Mouse (Mus musculus): Measurements from ENCODE around the gene Mdn1. TPM values are rescaled to one million over a fixed set of nuclear protein-coding genes. Genes with fewer than 3 reads are reported as not detected.

The Mdn1 gene
- polyA plus RNA-seq (2016; fragmentation: Nextera tagmentation; extraction: Ambion mirVana), result 26.1 and 27.0 TPM in 2 replicates

GRCm38 (mm10) chr4:32656918-32657662, at the start of gene Mdn1:
Gene Mdn1 (plus strand): TSS chr4:32657119.
- Histone ChIP-seq H3K4me3 (peak within 1 kb of the TSS; percentile 98), H3K36me3 (peaks cover 46% of the 10 kb centered on the region), H3K9me3 (replicated peaks) (no peaks in the 10 kb centered on the region), H3K27ac (peak within 1 kb of the TSS; percentile 78), H3K4me1 (peaks cover 13% of the 10 kb centered on the region), H3K27me3 (ENCODE audit: low read depth, poor library complexity, severe bottlenecking) (no peaks in the 10 kb centered on the region)
- DNase-seq (ENCODE audit: low spot score), result peak; percentile 99
- WGBS, result under 1% methylated on average over 68 of the region's 68 CpGs

DNA sequence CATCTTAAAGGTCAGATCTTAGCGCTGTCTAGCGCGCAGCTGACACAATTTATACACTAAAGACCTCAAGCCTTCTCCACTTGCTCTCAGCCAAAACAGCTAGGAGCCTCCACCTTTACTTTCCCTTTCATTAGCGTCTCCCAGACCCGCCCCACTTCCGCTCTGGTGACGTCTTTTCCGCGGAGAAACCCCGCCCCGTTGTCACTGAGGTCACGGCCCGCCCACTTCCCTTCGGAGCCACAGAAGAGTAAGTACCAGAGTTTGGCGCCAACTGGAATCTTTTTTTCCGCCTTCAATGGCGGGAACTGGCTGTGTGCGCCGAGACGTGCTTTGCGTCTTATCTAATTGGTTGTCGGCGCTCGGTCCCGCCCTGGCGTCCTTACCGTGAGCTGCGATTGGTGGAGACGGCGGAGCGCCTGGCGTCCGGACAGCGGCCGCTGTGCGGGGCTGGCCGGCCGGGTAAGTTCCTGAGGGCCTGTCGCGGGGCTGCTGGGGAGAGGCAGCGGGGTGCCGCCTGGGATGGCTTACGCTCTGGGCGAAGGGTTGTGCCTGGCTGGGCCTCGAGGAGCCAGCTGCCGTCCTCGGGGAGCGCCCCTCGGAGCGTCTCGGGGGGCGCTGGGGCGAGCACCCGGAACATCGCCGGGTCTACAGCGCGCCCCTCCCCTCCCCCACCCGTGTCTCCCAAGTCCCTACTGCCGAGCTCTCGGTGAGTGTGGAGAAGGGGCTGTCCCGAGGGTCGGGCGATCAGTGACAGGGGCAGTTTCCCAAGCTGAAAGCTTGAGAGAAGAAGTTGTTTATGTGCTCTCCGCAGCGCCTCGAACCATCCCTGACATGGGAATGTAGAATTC, 41.7 kb upstream of the Mdn1 start, which contains the start of gene Casp8ap2:
TSS of gene Casp8ap2 (plus strand) at position 418 of the 848 bp plus-strand sequence.
- DNase-seq (ENCODE audit: low spot score), result peak; percentile 96
- H3K4me3 ChIP-seq, result peak within 1 kb of the TSS; percentile 92
- no peaks in the 10 kb centered on the region for H3K27me3 ChIP-seq (ENCODE audit: low read depth, poor library complexity, severe bottlenecking)
- H3K4me1 ChIP-seq, result peaks cover 11% of the 10 kb centered on the region
- H3K36me3 ChIP-seq, result peaks cover 25% of the 10 kb centered on the region
- under 1% methylated on average over 66 of the region's 67 CpGs for WGBS
- H3K9me3 ChIP-seq (replicated peaks), result no peaks in the 10 kb centered on the region
- H3K27ac ChIP-seq, result peak within 1 kb of the TSS; percentile 93

GRCm38 (mm10) chr4:32621637-32622036, 35.3 kb upstream of the Mdn1 start:
- no peak for DNase-seq (ENCODE audit: low spot score)
- Histone ChIP-seq H3K27ac (no peak overlapping the region), H3K27me3 (ENCODE audit: low read depth, poor library complexity, severe bottlenecking) (no peaks in the 10 kb centered on the region), H3K9me3 (replicated peaks) (no peaks in the 10 kb centered on the region), H3K4me3 (no peak overlapping the region), H3K36me3 (peaks cover 71% of the 10 kb centered on the region), H3K4me1 (peaks cover 5% of the 10 kb centered on the region)

- Histone ChIP-seq H3K4me3 (no peak overlapping the region), H3K9me3 (replicated peaks) (no peaks in the 10 kb centered on the region), H3K27me3 (ENCODE audit: low read depth, poor library complexity, severe bottlenecking) (no peaks in the 10 kb centered on the region), H3K27ac (no peak overlapping the region), H3K36me3 (peaks cover 77% of the 10 kb centered on the region), H3K4me1 (peaks cover 5% of the 10 kb centered on the region; the same call in 1 of the 2 replicates)
- DNase-seq (ENCODE audit: low spot score), result no peak
- WGBS, result 87% methylated on average over 5 of the region's 5 CpGs
Measured at GRCm38 (mm10) chr4:32651669-32652068, 5.2 kb upstream of the Mdn1 start.

- Histone ChIP-seq H3K4me3 (peak overlapping the region; percentile 98), H3K9me3 (replicated peaks) (no peaks in the 10 kb centered on the region), H3K4me1 (peaks cover 13% of the 10 kb centered on the region), H3K36me3 (peaks cover 48% of the 10 kb centered on the region), H3K27me3 (ENCODE audit: low read depth, poor library complexity, severe bottlenecking) (no peaks in the 10 kb centered on the region), H3K27ac (peak overlapping the region; percentile 78; the same call in 1 of the 2 replicates)
- no peak for DNase-seq (ENCODE audit: low spot score)
- WGBS, result 53% methylated on average over 11 of the region's 11 CpGs
Measured at GRCm38 (mm10) chr4:32656146-32656904, 594 bp upstream of the Mdn1 start.

DNA sequence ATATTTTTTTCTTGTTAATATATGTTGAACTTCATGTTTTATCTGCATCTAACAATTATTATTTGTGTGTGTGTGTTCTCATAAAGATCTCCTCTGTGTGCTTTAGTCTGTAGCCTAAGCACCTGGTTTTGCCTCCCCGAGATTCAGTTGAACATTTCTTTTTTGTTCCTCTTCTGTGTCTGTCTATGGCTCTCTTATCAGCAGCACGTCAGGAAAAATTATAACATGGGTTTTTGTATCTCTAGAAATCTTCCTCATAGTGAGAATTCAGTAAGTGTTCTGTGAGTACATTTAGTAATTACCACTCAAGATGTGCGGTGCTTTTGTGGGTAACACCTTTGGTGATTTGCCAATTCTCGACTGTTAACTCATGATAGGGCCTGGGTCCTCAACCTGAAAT, 8.9 kb downstream of the Mdn1 start:
- no peak for DNase-seq (ENCODE audit: low spot score)

DNA sequence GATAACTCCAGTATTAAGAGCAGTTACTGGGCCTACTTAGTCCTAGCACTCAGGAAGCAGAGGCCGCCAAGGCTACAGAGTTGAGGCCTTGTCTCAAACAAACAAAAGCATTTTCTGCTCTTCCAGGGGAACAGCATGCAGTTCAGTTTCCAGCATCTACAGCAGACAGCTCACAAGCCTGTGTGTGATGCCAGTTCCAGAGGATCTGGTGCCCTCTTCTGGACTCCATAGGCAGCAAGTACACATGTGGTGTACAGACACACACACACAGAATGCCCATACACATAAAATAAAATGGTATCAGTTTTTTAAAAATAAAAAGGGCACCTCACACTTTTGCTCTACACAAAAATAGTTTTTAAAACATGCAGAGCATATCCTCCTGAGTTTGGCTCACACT, 11.4 kb downstream of the Mdn1 start:
- no peaks in the 10 kb centered on the region for H3K4me1 ChIP-seq
- peaks cover 98% of the 10 kb centered on the region for H3K36me3 ChIP-seq
- H3K27ac ChIP-seq, result no peak overlapping the region
- WGBS, result 97% methylated on average over 1 of the region's 1 CpGs
- H3K9me3 ChIP-seq (replicated peaks), result no peaks in the 10 kb centered on the region
- H3K4me3 ChIP-seq, result no peak overlapping the region
- DNase-seq (ENCODE audit: low spot score), result no peak
- no peaks in the 10 kb centered on the region for H3K27me3 ChIP-seq (ENCODE audit: low read depth, poor library complexity, severe bottlenecking)

More for the DNA sequence above, 8.9 kb downstream of the Mdn1 start:
- H3K27me3 ChIP-seq (ENCODE audit: low read depth, poor library complexity, severe bottlenecking), result no peaks in the 10 kb centered on the region
- H3K9me3 ChIP-seq (replicated peaks), result no peaks in the 10 kb centered on the region
- H3K4me1 ChIP-seq, result no peaks in the 10 kb centered on the region
- H3K27ac ChIP-seq, result no peak overlapping the region
- 92% methylated on average over 4 of the region's 4 CpGs for WGBS
- H3K36me3 ChIP-seq, result peaks cover 92% of the 10 kb centered on the region
- no peak overlapping the region for H3K4me3 ChIP-seq

DNA sequence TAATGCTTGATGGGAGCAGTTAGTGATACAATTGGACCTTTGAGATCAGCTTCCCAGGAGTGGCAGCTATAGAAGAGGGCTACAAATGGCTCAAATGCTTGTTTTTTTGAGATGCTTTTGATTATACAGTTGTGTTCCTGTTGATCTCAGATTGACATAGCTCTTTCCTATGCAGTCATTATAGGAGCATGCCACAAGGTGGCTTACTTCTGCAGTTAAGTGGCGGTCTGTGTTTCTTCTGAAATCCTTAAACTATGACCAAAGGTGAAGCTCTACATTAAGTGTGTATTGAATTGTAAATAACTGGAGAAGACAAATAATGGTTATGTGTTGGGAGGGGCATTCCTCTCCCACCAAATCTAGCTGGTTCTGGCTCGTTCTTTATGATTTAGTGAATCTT, 12.9 kb downstream of the Mdn1 start:
- no peaks in the 10 kb centered on the region for H3K27me3 ChIP-seq (ENCODE audit: low read depth, poor library complexity, severe bottlenecking)
- peaks cover 98% of the 10 kb centered on the region for H3K36me3 ChIP-seq
- no peak for DNase-seq (ENCODE audit: low spot score)
- no peaks in the 10 kb centered on the region for H3K9me3 ChIP-seq (replicated peaks)
- WGBS, result 92% methylated on average over 2 of the region's 2 CpGs
- no peaks in the 10 kb centered on the region for H3K4me1 ChIP-seq
- no peak overlapping the region for H3K27ac ChIP-seq
- no peak overlapping the region for H3K4me3 ChIP-seq

DNA sequence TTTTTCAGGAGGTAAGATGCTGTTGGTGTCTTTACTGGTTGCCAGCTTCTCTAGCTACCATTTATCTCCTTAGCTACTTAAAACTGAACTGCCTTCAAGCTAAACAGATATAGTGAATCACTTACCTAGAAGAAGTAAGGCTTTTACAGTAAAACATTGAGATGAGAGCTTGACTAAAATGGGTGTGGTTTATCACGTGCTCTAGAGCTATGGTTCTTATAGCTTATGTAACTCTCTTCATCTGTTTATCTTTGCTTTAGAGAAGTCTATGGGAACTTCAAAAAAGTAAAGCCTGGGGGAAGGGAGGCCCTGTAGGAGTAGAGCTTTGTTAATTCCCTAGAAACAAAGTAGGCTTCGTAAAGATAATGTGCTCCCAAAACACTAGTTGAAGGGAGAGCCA, 17.1 kb downstream of the Mdn1 start:
- Histone ChIP-seq H3K27me3 (ENCODE audit: low read depth, poor library complexity, severe bottlenecking) (no peaks in the 10 kb centered on the region), H3K9me3 (replicated peaks) (no peaks in the 10 kb centered on the region), H3K4me1 (no peaks in the 10 kb centered on the region), H3K4me3 (no peak overlapping the region), H3K36me3 (peaks cover 100% of the 10 kb centered on the region), H3K27ac (no peak overlapping the region)
- no peak for DNase-seq (ENCODE audit: low spot score)
- WGBS, result 94% methylated on average over 2 of the region's 2 CpGs

GRCm38 (mm10) chr4:32677471-32677870, 20.6 kb downstream of the Mdn1 start:
- Histone ChIP-seq H3K9me3 (replicated peaks) (no peaks in the 10 kb centered on the region), H3K4me3 (no peak overlapping the region), H3K27ac (no peak overlapping the region), H3K4me1 (no peaks in the 10 kb centered on the region), H3K27me3 (ENCODE audit: low read depth, poor library complexity, severe bottlenecking) (no peaks in the 10 kb centered on the region), H3K36me3 (peaks cover 99% of the 10 kb centered on the region)
- WGBS, result 95% methylated on average over 3 of the region's 3 CpGs
- no peak for DNase-seq (ENCODE audit: low spot score)

DNA sequence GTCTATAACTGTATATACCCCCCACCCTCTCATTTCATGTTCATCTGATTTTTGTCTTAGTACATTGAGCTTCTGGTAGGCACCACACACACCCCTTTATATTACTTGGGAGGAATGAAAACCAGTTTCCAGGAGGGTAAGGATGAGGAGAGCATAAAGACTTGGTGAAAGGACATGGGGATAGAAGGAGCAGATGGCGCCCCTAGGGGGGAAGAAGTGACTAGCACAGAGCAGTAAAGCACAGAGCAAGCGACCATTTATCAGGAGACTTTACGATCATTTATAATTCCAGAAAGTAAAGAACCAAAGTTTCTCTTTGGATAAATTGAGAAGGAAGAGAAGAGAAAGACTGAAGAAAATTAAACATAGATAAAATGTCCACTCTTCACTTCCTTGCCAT, 23.9 kb downstream of the Mdn1 start:
- Histone ChIP-seq H3K27ac (no peak overlapping the region), H3K4me1 (no peaks in the 10 kb centered on the region), H3K36me3 (peaks cover 99% of the 10 kb centered on the region), H3K9me3 (replicated peaks) (no peaks in the 10 kb centered on the region), H3K4me3 (no peak overlapping the region), H3K27me3 (ENCODE audit: low read depth, poor library complexity, severe bottlenecking) (no peaks in the 10 kb centered on the region)
- WGBS, result 82% methylated on average over 3 of the region's 3 CpGs
- DNase-seq (ENCODE audit: low spot score), result no peak

DNA sequence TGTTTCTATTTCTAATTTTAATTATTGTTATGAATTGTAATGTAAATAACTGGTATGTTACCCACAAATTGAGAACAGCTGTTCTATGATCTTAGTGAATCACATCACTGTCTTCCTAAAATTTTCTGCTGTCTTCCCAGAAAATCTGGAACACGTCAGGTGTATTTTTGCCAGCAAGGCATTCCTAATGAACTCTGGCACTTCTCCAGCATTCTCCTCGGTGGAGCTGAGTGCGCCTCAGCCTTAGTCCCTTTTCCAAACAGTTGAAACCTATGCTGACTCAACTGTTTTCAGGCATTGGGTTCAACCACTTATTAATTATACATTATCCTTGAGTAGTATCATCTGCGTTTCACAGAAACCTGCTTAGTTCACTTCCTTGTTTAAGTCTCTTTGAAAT, 25.6 kb downstream of the Mdn1 start:
- Histone ChIP-seq H3K4me1 (no peaks in the 10 kb centered on the region), H3K9me3 (replicated peaks) (no peaks in the 10 kb centered on the region), H3K27me3 (ENCODE audit: low read depth, poor library complexity, severe bottlenecking) (no peaks in the 10 kb centered on the region), H3K4me3 (no peak overlapping the region), H3K36me3 (peaks cover 97% of the 10 kb centered on the region), H3K27ac (no peak overlapping the region)
- DNase-seq (ENCODE audit: low spot score), result no peak
- 91% methylated on average over 4 of the region's 4 CpGs for WGBS
